Mouse (Mus musculus): ENCODE results near the gene Ak4.
"Not testable (repeated sequence)": the region's sequence is repeated elsewhere in the genome, so short reads cannot be mapped to it uniquely, and the experiment has no call there.

Ak4 gene

GRCm38 (mm10) chr4:101419151-101419910 is at the start of gene Ak4:
Ak4 (plus strand) TSS chr4:101419277.
- DNase-seq (ENCODE audit: low read depth) = no peak

GRCm38 (mm10) chr4:101369738-101370275 is 49.3 kb upstream of the Ak4 start:
- DNase-seq (ENCODE audit: low read depth) = no peak

GRCm38 (mm10) chr4:101372283-101372682 is 46.8 kb upstream of the Ak4 start:
- no peak for DNase-seq (ENCODE audit: low read depth)

GRCm38 (mm10) chr4:101372751-101373150 is 46.3 kb upstream of the Ak4 start:
- no peak for DNase-seq (ENCODE audit: low read depth)

GRCm38 (mm10) chr4:101374104-101374503 is 45.0 kb upstream of the Ak4 start:
- no peak for DNase-seq (ENCODE audit: low read depth)

GRCm38 (mm10) chr4:101376835-101377234 is 42.2 kb upstream of the Ak4 start:
- DNase-seq (ENCODE audit: low read depth) = no peak

GRCm38 (mm10) chr4:101378241-101378640 is 40.8 kb upstream of the Ak4 start:
- no peak for DNase-seq (ENCODE audit: low read depth)

- DNase-seq (ENCODE audit: low read depth) = no peak
Observed at GRCm38 (mm10) chr4:101378778-101379177, 40.3 kb upstream of the Ak4 start.

GRCm38 (mm10) chr4:101385002-101385401 is 34.1 kb upstream of the Ak4 start:
- no peak for DNase-seq (ENCODE audit: low read depth)

- DNase-seq (ENCODE audit: low read depth) = no peak
Observed at GRCm38 (mm10) chr4:101388246-101388645, 30.8 kb upstream of the Ak4 start.

- not testable (repeated sequence) for DNase-seq (ENCODE audit: low read depth)
Observed at GRCm38 (mm10) chr4:101388656-101389055, 30.4 kb upstream of the Ak4 start.

GRCm38 (mm10) chr4:101392229-101392628 is 26.8 kb upstream of the Ak4 start:
- DNase-seq (ENCODE audit: low read depth) = no peak

- DNase-seq (ENCODE audit: low read depth) = no peak
Observed at GRCm38 (mm10) chr4:101393292-101393711, 25.8 kb upstream of the Ak4 start.

GRCm38 (mm10) chr4:101395021-101395533 is 24.0 kb upstream of the Ak4 start:
- DNase-seq (ENCODE audit: low read depth) = no peak

GRCm38 (mm10) chr4:101400025-101400594 is 19.0 kb upstream of the Ak4 start:
- no peak for DNase-seq (ENCODE audit: low read depth)

GRCm38 (mm10) chr4:101401945-101402344 is 17.1 kb upstream of the Ak4 start:
- no peak for DNase-seq (ENCODE audit: low read depth)

- DNase-seq (ENCODE audit: low read depth) = no peak
Observed at GRCm38 (mm10) chr4:101404863-101405262, 14.2 kb upstream of the Ak4 start.

- DNase-seq (ENCODE audit: low read depth) = no peak
Observed at GRCm38 (mm10) chr4:101406411-101407196, 12.5 kb upstream of the Ak4 start.

- no peak for DNase-seq (ENCODE audit: low read depth)
Observed at GRCm38 (mm10) chr4:101416966-101417365, 2.1 kb upstream of the Ak4 start.

GRCm38 (mm10) chr4:101419911-101420880 is 1.1 kb downstream of the Ak4 start:
- DNase-seq (ENCODE audit: low read depth) = no peak

GRCm38 (mm10) chr4:101422996-101423395 is 3.9 kb downstream of the Ak4 start:
- no peak for DNase-seq (ENCODE audit: low read depth)

Measured in fibroblast of lung, adult 2 months (primary cell).